ENCODE assay signal across 9 mouse cellular contexts in genomic region chr1:162207708-162208043, GRCm38 (mm10).
DNase-seq lines count a peak whose midpoint lies in the region; ATAC-seq and TF ChIP-seq lines count a peak whose summit lies in the region.
"Had no signal": no experiment of that assay in that cellular context is flagged by ENCODE, and none has a peak within 500 bp of the region (broad histone marks: within the 10 kb centered on the region; RNA-seq: fewer than 3 reads in every experiment).

No protein-coding gene starts in this region.

- H3K9me3 ChIP-seq in kidney, embryonic 14.5 days (ENCODE audit: control insufficient read depth, low read length): no peaks in the 10 kb centered on the region
- no peaks in the 10 kb centered on the region for H3K9me3 ChIP-seq in embryonic facial prominence, embryonic 12.5 days
- H3K9me3 ChIP-seq in liver, embryonic 14.5 days (ENCODE audit: control insufficient read depth, low read length): no peaks in the 10 kb centered on the region

- 54% methylated on average over 7 of the region's 7 CpGs for WGBS in cerebellum, adult 2 months
- 31% methylated on average over 7 of the region's 7 CpGs for WGBS in kidney, embryonic 14.5 days
- WGBS in embryonic facial prominence, embryonic 12.5 days: 21% methylated on average over 7 of the region's 7 CpGs
- 21% methylated on average over 7 of the region's 7 CpGs for WGBS in liver, embryonic 14.5 days (ENCODE audit: insufficient replicate concordance)

- no peak for TF ChIP-seq EP300 in liver, embryonic 14.5 days (IDR thresholded peaks at IDR 0.05; ENCODE audit: low read depth)

- no peak for DNase-seq in cerebellum, adult 2 months
- DNase-seq in cerebellum, postnatal 36 days: no peak
- DNase-seq in kidney, adult 8-10 months: no peak
- no peak for DNase-seq in liver, embryonic 14.5 days (ENCODE audit: low read depth in 3 of 3, low spot score in 3 of 3)
- DNase-seq in urinary bladder, adult 18-20 months (ENCODE audit: low spot score in 2 of 2): no peak
- DNase-seq in frontal cortex, postnatal 14 days (ENCODE audit: low spot score in 2 of 2): no peak
- DNase-seq: right cerebral cortex, postnatal 25 days had no signal

- H3K27me3 ChIP-seq in cerebellum, adult 2 months (ENCODE audit: control insufficient read depth, insufficient read depth, low read length): no peaks in the 10 kb centered on the region
- H3K27me3 ChIP-seq in kidney, embryonic 14.5 days (ENCODE audit: control insufficient read depth, insufficient read depth, low read length): no peaks in the 10 kb centered on the region
- H3K27me3 ChIP-seq in embryonic facial prominence, embryonic 12.5 days: no peaks in the 10 kb centered on the region
- H3K27me3 ChIP-seq in liver, embryonic 14.5 days (ENCODE audit: control insufficient read depth, insufficient read depth, low read length): no peaks in the 10 kb centered on the region

- no peak for TF ChIP-seq CTCF in cerebellum, adult 2 months (IDR thresholded peaks at IDR 0.05; ENCODE audit: borderline replicate concordance, insufficient read depth, low read depth, low read length)
- no peak for TF ChIP-seq CTCF in liver, embryonic 14.5 days (IDR thresholded peaks at IDR 0.05; ENCODE audit: low read depth)

- H3K4me2 ChIP-seq in kidney, embryonic 14.5 days (replicated peaks; ENCODE audit: low read depth, low read length): peak overlapping the region; percentile 35
- H3K4me2 ChIP-seq in embryonic facial prominence, embryonic 12.5 days (replicated peaks): peak overlapping the region; percentile 26
- peak overlapping the region; percentile 15 for H3K4me2 ChIP-seq in liver, embryonic 14.5 days (ENCODE audit: low read depth)

- no peak for ATAC-seq in kidney, embryonic 14.5 days (ENCODE audit: low FRiP score, low TSS enrichment)
- no peak for ATAC-seq in embryonic facial prominence, embryonic 12.5 days (ENCODE audit: insufficient number of reproducible peaks, insufficient read depth, low FRiP score, low TSS enrichment)
- no peak for ATAC-seq in liver, embryonic 14.5 days (ENCODE audit: insufficient read depth)

- H3K9ac ChIP-seq in kidney, embryonic 14.5 days (ENCODE audit: low read depth, low read length): peak overlapping the region; percentile 18; the same call in 1 of the 2 replicates
- H3K9ac ChIP-seq in embryonic facial prominence, embryonic 12.5 days: no peak overlapping the region
- no peak overlapping the region for H3K9ac ChIP-seq in liver, embryonic 14.5 days (replicated peaks)

- peak overlapping the region; percentile 39; the same call in 1 of the 2 replicates for H3K27ac ChIP-seq in cerebellum, adult 2 months (ENCODE audit: insufficient read depth, low read length)
- peak overlapping the region; percentile 82 for H3K27ac ChIP-seq in kidney, embryonic 14.5 days (ENCODE audit: low read depth, low read length)
- H3K27ac ChIP-seq in embryonic facial prominence, embryonic 12.5 days: peak overlapping the region; percentile 90
- no peak overlapping the region for H3K27ac ChIP-seq in liver, embryonic 14.5 days

- no peaks in the 10 kb centered on the region for H3K4me1 ChIP-seq in cerebellum, adult 2 months (ENCODE audit: control insufficient read depth, insufficient read depth, low read length)
- H3K4me1 ChIP-seq in kidney, embryonic 14.5 days (ENCODE audit: control insufficient read depth, insufficient read depth, low read length): peaks cover 15% of the 10 kb centered on the region
- H3K4me1 ChIP-seq in embryonic facial prominence, embryonic 12.5 days: peaks cover 50% of the 10 kb centered on the region
- peaks cover 0 to 7% of the 10 kb centered on the region in 2 experiments; a peak in 2 of 4 replicates for H3K4me1 ChIP-seq in liver, embryonic 14.5 days (replicated peaks; ENCODE audit: control insufficient read depth in 2 of 2, insufficient read depth in 2 of 2, low read length in 1 of 2)

- no peak overlapping the region for H3K4me3 ChIP-seq in cerebellum, adult 2 months (replicated peaks; ENCODE audit: insufficient read depth, low read depth, low read length)
- H3K4me3 ChIP-seq in kidney, embryonic 14.5 days (ENCODE audit: low read length): peak overlapping the region; percentile 13; the same call in 1 of the 2 replicates
- no peak overlapping the region for H3K4me3 ChIP-seq in embryonic facial prominence, embryonic 12.5 days
- no peak overlapping the region for H3K4me3 ChIP-seq in liver, embryonic 14.5 days (ENCODE audit: insufficient read depth in 1 of 2, low read depth in 2 of 2, low read length in 2 of 2)

- H3K36me3 ChIP-seq in kidney, embryonic 14.5 days (ENCODE audit: control insufficient read depth, insufficient read depth, low read length): no peaks in the 10 kb centered on the region
- H3K36me3 ChIP-seq in embryonic facial prominence, embryonic 12.5 days: no peaks in the 10 kb centered on the region
- H3K36me3 ChIP-seq in liver, embryonic 14.5 days (replicated peaks; ENCODE audit: control insufficient read depth, insufficient read depth, low read depth): no peaks in the 10 kb centered on the region

- no peak for TF ChIP-seq POLR2A in cerebellum, adult 2 months (IDR thresholded peaks at IDR 0.05; ENCODE audit: borderline replicate concordance, insufficient read depth, low read length)
